In genomic region chr14:122637798-122638555, GRCm38 (mm10) we compare ENCODE assay signal across 11 mouse cellular contexts.
DNase-seq lines count a peak whose midpoint lies in the region; ATAC-seq and TF ChIP-seq lines count a peak whose summit lies in the region.
"Had no signal": no experiment of that assay in that cellular context is flagged by ENCODE, and none has a peak within 500 bp of the region (broad histone marks: within the 10 kb centered on the region; RNA-seq: fewer than 3 reads in every experiment).

No protein-coding gene starts in this region.

- WGBS in heart, postnatal 0 days, result 67% methylated on average over 5 of the region's 5 CpGs
- WGBS in midbrain, embryonic 14.5 days, result 69% methylated on average over 5 of the region's 5 CpGs
- 58% methylated on average over 5 of the region's 5 CpGs for WGBS in midbrain, embryonic 16.5 days
- WGBS in liver, embryonic 11.5 days, result 80% methylated on average over 5 of the region's 5 CpGs

- H3K9ac ChIP-seq in heart, postnatal 0 days (replicated peaks; ENCODE audit: low read depth, low read length), result no peak overlapping the region
- H3K9ac ChIP-seq in midbrain, embryonic 14.5 days (replicated peaks; ENCODE audit: low read length), result no peak overlapping the region
- no peak overlapping the region for H3K9ac ChIP-seq in midbrain, embryonic 16.5 days (ENCODE audit: low read depth, low read length)
- no peak overlapping the region for H3K9ac ChIP-seq in liver, embryonic 11.5 days (ENCODE audit: low read depth, low read length)
- H3K9ac ChIP-seq: limb, embryonic 13.5 days had no signal

- TF ChIP-seq EP300 in heart, postnatal 0 days (IDR thresholded peaks at IDR 0.05; ENCODE audit: low read depth), result no peak

- no peaks in the 10 kb centered on the region for H3K36me3 ChIP-seq in heart, postnatal 0 days (replicated peaks; ENCODE audit: control insufficient read depth, insufficient read depth, low read length)
- no peaks in the 10 kb centered on the region for H3K36me3 ChIP-seq in midbrain, embryonic 14.5 days (ENCODE audit: control insufficient read depth, insufficient read depth, low read length)
- H3K36me3 ChIP-seq in midbrain, embryonic 16.5 days (ENCODE audit: control insufficient read depth, insufficient read depth, low read length), result no peaks in the 10 kb centered on the region
- no peaks in the 10 kb centered on the region for H3K36me3 ChIP-seq in liver, embryonic 11.5 days (ENCODE audit: control insufficient read depth, insufficient read depth, low read length)
- H3K36me3 ChIP-seq: limb, embryonic 13.5 days had no signal

- no peak for TF ChIP-seq POLR2A in bone marrow macrophage, adult 2 months (IDR thresholded peaks at IDR 0.05; ENCODE audit: borderline replicate concordance, low read depth, low read length)

- no peak overlapping the region for H3K4me3 ChIP-seq in heart, postnatal 0 days (ENCODE audit: low read depth, low read length)
- H3K4me3 ChIP-seq in midbrain, embryonic 14.5 days (replicated peaks; ENCODE audit: low read depth, low read length), result no peak overlapping the region
- no peak overlapping the region for H3K4me3 ChIP-seq in midbrain, embryonic 16.5 days (ENCODE audit: low read depth, low read length)
- H3K4me3 ChIP-seq in bone marrow macrophage, adult 2 months (ENCODE audit: insufficient read depth, low read length), result no peak overlapping the region
- no peak overlapping the region for H3K4me3 ChIP-seq in liver, embryonic 11.5 days (ENCODE audit: low read depth, low read length)
- H3K4me3 ChIP-seq: limb, embryonic 13.5 days had no signal

- no peak for ATAC-seq in heart, postnatal 0 days (ENCODE audit: insufficient read depth, low read depth)
- no peak for ATAC-seq in midbrain, embryonic 14.5 days (ENCODE audit: low FRiP score, low TSS enrichment)
- ATAC-seq in midbrain, embryonic 16.5 days, result no peak
- no peak for ATAC-seq in liver, embryonic 11.5 days (replicated peaks; ENCODE audit: low FRiP score)
- ATAC-seq: forebrain, embryonic 16.5 days had no signal

- H3K4me1 ChIP-seq in heart, postnatal 0 days (ENCODE audit: control insufficient read depth, insufficient read depth), result no peaks in the 10 kb centered on the region
- peaks cover 3% of the 10 kb centered on the region; the same call in 1 of the 2 replicates for H3K4me1 ChIP-seq in midbrain, embryonic 14.5 days (ENCODE audit: control insufficient read depth, insufficient read depth, low read length)
- H3K4me1 ChIP-seq in midbrain, embryonic 16.5 days (ENCODE audit: control insufficient read depth, insufficient read depth, low read length), result no peaks in the 10 kb centered on the region
- H3K4me1 ChIP-seq in bone marrow macrophage, adult 2 months (ENCODE audit: control insufficient read depth, insufficient read depth, low read length), result peaks cover 10% of the 10 kb centered on the region
- no peaks in the 10 kb centered on the region for H3K4me1 ChIP-seq in liver, embryonic 11.5 days (replicated peaks; ENCODE audit: control insufficient read depth, insufficient read depth, low read length)

- peak; percentile 2; the same call in 1 of the 2 replicates for TF ChIP-seq CTCF in heart, postnatal 0 days (IDR thresholded peaks at IDR 0.05; ENCODE audit: low read depth)
- no peak for TF ChIP-seq CTCF in bone marrow macrophage, adult 2 months (IDR thresholded peaks at IDR 0.05; ENCODE audit: low read depth, low read length)

- no peak overlapping the region for H3K4me2 ChIP-seq in heart, postnatal 0 days (ENCODE audit: low read depth, low read length)
- no peak overlapping the region for H3K4me2 ChIP-seq in midbrain, embryonic 14.5 days (ENCODE audit: low read length)
- H3K4me2 ChIP-seq in midbrain, embryonic 16.5 days (ENCODE audit: low read length), result no peak overlapping the region
- no peak overlapping the region for H3K4me2 ChIP-seq in liver, embryonic 11.5 days
- H3K4me2 ChIP-seq: limb, embryonic 13.5 days had no signal

- no peak overlapping the region for H3K27ac ChIP-seq in heart, postnatal 0 days (ENCODE audit: low read depth)
- H3K27ac ChIP-seq in midbrain, embryonic 14.5 days (replicated peaks; ENCODE audit: low read depth, low read length), result no peak overlapping the region
- H3K27ac ChIP-seq in midbrain, embryonic 16.5 days (ENCODE audit: low read length), result no peak overlapping the region
- peak overlapping the region; percentile 31; the same call in 1 of the 2 replicates for H3K27ac ChIP-seq in bone marrow macrophage, adult 2 months (ENCODE audit: insufficient read depth, low read depth, low read length)
- no peak overlapping the region for H3K27ac ChIP-seq in liver, embryonic 11.5 days (ENCODE audit: low read depth, low read length)
- H3K27ac ChIP-seq: limb, embryonic 13.5 days had no signal

- no peaks in the 10 kb centered on the region for H3K9me3 ChIP-seq in heart, postnatal 0 days (replicated peaks; ENCODE audit: control insufficient read depth, low read length)
- no peaks in the 10 kb centered on the region for H3K9me3 ChIP-seq in midbrain, embryonic 14.5 days (ENCODE audit: control insufficient read depth, low read length)
- no peaks in the 10 kb centered on the region for H3K9me3 ChIP-seq in midbrain, embryonic 16.5 days (replicated peaks; ENCODE audit: control insufficient read depth, low read length, poor library complexity, severe bottlenecking)
- H3K9me3 ChIP-seq in liver, embryonic 11.5 days (ENCODE audit: control insufficient read depth, low read length), result no peaks in the 10 kb centered on the region
- H3K9me3 ChIP-seq: limb, embryonic 13.5 days had no signal

- H3K27me3 ChIP-seq in heart, postnatal 0 days (ENCODE audit: control insufficient read depth, insufficient read depth, low read length), result no peaks in the 10 kb centered on the region
- H3K27me3 ChIP-seq in midbrain, embryonic 14.5 days (ENCODE audit: control insufficient read depth, insufficient read depth, low read length), result no peaks in the 10 kb centered on the region
- no peaks in the 10 kb centered on the region for H3K27me3 ChIP-seq in midbrain, embryonic 16.5 days (ENCODE audit: control insufficient read depth, insufficient read depth, low read depth, low read length)
- H3K27me3 ChIP-seq in liver, embryonic 11.5 days (replicated peaks; ENCODE audit: control insufficient read depth, insufficient read depth, low read length), result no peaks in the 10 kb centered on the region
- H3K27me3 ChIP-seq: limb, embryonic 13.5 days had no signal

- no peak for DNase-seq in heart, postnatal 0 days (ENCODE audit: low spot score)
- no peak for DNase-seq in heart, adult 8-10 months (ENCODE audit: low spot score)
- DNase-seq in midbrain, embryonic 14.5 days, result peak; percentile 73
- DNase-seq in retina, embryonic 14.5 days (ENCODE audit: low spot score), result peak; percentile 72
- no peak for DNase-seq in liver, embryonic 11.5 days (ENCODE audit: low spot score)
- no peak for DNase-seq in right cerebral cortex, postnatal 25 days
- DNase-seq: kidney, postnatal 4 days had no signal

Comparison
In these comparisons a context has a peak if more than half of its experiments do, and no peak if none do; other contexts are left out.
1. DNase-seq: peak in midbrain, embryonic 14.5 days (single experiment) and retina, embryonic 14.5 days (single experiment); none in heart, postnatal 0 days (single experiment), heart, adult 8-10 months (single experiment), liver, embryonic 11.5 days (single experiment) and right cerebral cortex, postnatal 25 days (single experiment).